Mouse (Mus musculus) limb, embryonic 10.5 days (tissue): ENCODE data around the gene Hras. TPM values are rescaled to one million over a fixed set of nuclear protein-coding genes. Genes with fewer than 3 reads are reported as not detected.
A peak's percentile ranks its signal among the peaks of the same experiment; 100 is the strongest.

Experiments
- DNase-seq: peaks from one replicate; pipeline ENCODE4 v3.0.0-alpha.2; 2017; ENCODE audit warnings: low spot score
- H3K27ac ChIP-seq: fragments of 300-500 bp; sonication (generic); 2 replicates; pipeline ENCODE4 v1.5.1; 2016; ENCODE audit warnings: mild to moderate bottlenecking
- H3K27me3 ChIP-seq: fragments of 300-500 bp; sonication (generic); 2 replicates; pipeline ENCODE4 v1.6.1; 2016; ENCODE audit warnings: low read depth, mild to moderate bottlenecking; ENCODE audit not compliant: poor library complexity, severe bottlenecking
- H3K36me3 ChIP-seq: fragments of 300-500 bp; sonication (generic); 2 replicates; pipeline ENCODE4 v1.6.1; 2016; ENCODE audit warnings: mild to moderate bottlenecking, moderate library complexity
- H3K4me1 ChIP-seq: fragments of 300-500 bp; sonication (generic); 2 replicates; pipeline ENCODE4 v1.6.1; 2016
- H3K4me3 ChIP-seq: fragments of 300-500 bp; sonication (generic); 2 replicates; pipeline ENCODE4 v1.5.1; 2016; ENCODE audit warnings: mild to moderate bottlenecking, moderate library complexity
- H3K9me3 ChIP-seq: fragments of 300-500 bp; sonication (generic); replicated peaks from 2 replicates; pipeline ENCODE4 v1.6.1; 2016; ENCODE audit warnings: mild to moderate bottlenecking
- WGBS: fragments of 180-500 bp; shearing (Covaris S2); methylation state at CpG from one replicate; pipeline ENCODE4 v1.1.7; 2016; 5-methylcytosine and 5-hydroxymethylcytosine counted together
- polyA plus RNA-seq: library from polyadenylated mRNA; unstranded; fragments of >200 nt; fragmentation: Nextera tagmentation; extraction: Ambion mirVana; gene quantifications from 2 replicates; pipeline ENCODE4 v1.2.1, GENCODE M21; 2016

Gene Hras
- polyA plus RNA-seq, 1 experiment from 2014 or later: 101 TPM

DNA sequence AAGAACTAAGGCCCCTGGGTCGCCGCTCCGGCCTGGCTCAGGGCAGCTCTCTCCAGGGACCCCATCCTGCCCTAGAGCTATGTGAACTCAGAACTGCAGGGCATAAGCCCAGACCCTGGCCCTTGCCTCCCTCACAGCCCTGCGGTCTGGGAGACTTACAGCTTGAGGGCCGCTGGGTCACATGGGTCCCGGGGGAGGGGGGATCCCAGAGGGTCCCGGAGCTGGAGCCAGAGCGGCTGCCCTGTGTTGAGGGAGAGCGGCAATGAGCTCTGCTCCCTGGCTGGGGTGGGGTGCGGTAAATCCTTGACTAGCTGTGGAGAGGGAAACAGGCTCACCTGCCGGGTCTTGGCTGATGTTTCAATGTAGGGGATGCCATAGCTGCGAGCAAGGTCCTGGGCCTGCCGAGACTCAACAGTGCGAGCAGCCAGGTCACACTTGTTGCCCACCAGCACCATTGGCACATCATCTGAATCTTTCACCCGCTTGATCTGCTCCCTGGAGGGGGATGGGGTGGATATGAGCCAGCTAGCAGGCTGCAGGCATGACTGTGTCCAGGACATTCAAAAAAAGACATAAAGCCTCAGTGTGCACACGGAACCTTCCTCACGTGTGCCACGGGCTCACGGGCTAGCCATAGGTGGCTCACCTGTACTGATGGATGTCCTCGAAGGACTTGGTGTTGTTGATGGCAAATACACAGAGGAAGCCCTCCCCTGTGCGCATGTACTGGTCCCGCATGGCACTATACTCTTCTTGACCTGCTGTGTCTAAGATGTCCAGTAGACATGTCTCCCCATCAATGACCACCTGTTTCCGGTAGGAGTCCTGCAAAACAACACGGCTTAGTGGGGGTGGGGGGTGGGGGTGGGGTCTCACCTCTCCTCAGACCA lies 1.8 kb downstream of the Hras start:
- 93% methylated on average over 24 of the region's 24 CpGs for WGBS
- peak overlapping the region; percentile 85 for H3K4me3 ChIP-seq
- no peak overlapping the region; the same call in 1 of the 2 replicates for H3K27ac ChIP-seq
- H3K36me3 ChIP-seq: peaks cover 39% of the 10 kb centered on the region
- no peaks in the 10 kb centered on the region for H3K27me3 ChIP-seq
- peaks cover 32% of the 10 kb centered on the region for H3K4me1 ChIP-seq
- no peaks in the 10 kb centered on the region for H3K9me3 ChIP-seq
- no peak for DNase-seq

- DNase-seq: no peak
- no peaks in the 10 kb centered on the region for H3K27me3 ChIP-seq
- peaks cover 39% of the 10 kb centered on the region for H3K36me3 ChIP-seq
- H3K4me3 ChIP-seq: no peak overlapping the region
- WGBS: 94% methylated on average over 14 of the region's 14 CpGs
- H3K4me1 ChIP-seq: peaks cover 32% of the 10 kb centered on the region
- H3K27ac ChIP-seq: no peak overlapping the region
- no peaks in the 10 kb centered on the region for H3K9me3 ChIP-seq
These were observed 2.8 kb downstream of the Hras start for GRCm38 (mm10) chr7:141191036-141191435.

GRCm38 (mm10) chr7:141190220-141190619 lies 3.6 kb downstream of the Hras start:
- H3K27ac ChIP-seq: no peak overlapping the region
- WGBS: 96% methylated on average over 3 of the region's 3 CpGs
- no peak for DNase-seq

GRCm38 (mm10) chr7:141188733-141189132 lies 5.1 kb downstream of the Hras start:
- no peaks in the 10 kb centered on the region for H3K27me3 ChIP-seq
- H3K27ac ChIP-seq: no peak overlapping the region
- 94% methylated on average over 3 of the region's 3 CpGs for WGBS
- H3K36me3 ChIP-seq: peaks cover 39% of the 10 kb centered on the region
- no peaks in the 10 kb centered on the region for H3K9me3 ChIP-seq
- H3K4me3 ChIP-seq: no peak overlapping the region
- no peak for DNase-seq
- peaks cover 19% of the 10 kb centered on the region for H3K4me1 ChIP-seq

More at GRCm38 (mm10) chr7:141190220-141190619, 3.6 kb downstream of the Hras start:
- Histone ChIP-seq H3K4me1 (peaks cover 27% of the 10 kb centered on the region), H3K27me3 (no peaks in the 10 kb centered on the region), H3K9me3 (no peaks in the 10 kb centered on the region), H3K4me3 (no peak overlapping the region), H3K36me3 (peaks cover 39% of the 10 kb centered on the region)

DNA sequence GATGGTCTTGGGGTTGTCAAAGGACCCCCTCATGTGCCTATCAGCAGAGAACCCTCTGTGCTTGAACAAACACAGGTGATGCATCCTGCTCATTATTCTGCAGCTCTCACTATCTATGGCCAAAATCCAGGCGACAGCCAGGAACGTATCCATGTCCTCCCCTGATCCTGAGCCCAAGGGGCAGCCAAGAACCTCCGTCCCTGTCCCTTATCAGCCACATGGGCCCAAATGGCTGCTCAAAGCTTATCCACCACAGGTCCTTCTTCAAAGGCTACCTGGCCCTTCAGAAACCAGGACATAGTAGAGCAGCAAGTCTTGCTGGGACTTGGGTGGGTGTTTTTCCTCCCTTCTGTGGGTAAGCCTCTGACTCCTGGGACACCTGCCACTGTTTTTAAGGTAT lies 5.6 kb downstream of the Hras start:
- DNase-seq: no peak
- H3K36me3 ChIP-seq: peaks cover 39% of the 10 kb centered on the region
- WGBS: 83% methylated on average over 3 of the region's 3 CpGs

DNA sequence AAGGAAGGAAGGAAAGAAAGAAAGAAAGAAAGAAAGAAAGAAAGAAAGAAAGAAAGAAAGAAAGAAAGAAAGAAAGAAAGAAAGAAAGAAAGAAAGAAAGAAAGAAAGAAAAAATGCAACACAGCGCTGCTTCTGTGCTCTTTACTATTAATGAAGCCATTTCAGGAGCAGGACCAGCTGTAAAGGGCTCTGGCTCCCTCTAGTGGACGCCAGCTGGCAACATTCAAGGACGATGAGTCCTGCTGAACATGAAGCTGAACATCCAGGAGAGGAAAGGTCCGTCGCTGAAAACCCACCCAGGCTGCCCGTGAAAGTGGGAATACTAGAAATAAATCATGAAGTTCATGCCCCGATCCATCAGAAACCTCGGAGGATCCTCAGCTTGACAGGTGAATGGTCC lies 17.6 kb downstream of the Hras start:
- DNase-seq: peak; percentile 94
- H3K27me3 ChIP-seq: no peaks in the 10 kb centered on the region; the same call in 1 of the 2 replicates
- H3K9me3 ChIP-seq: no peaks in the 10 kb centered on the region
- 2% methylated on average over 8 of the region's 8 CpGs for WGBS
- H3K4me3 ChIP-seq: no peak overlapping the region
- H3K4me1 ChIP-seq: peaks cover 13% of the 10 kb centered on the region
- H3K27ac ChIP-seq: no peak overlapping the region
- no peaks in the 10 kb centered on the region for H3K36me3 ChIP-seq

More for the DNA sequence above, 5.6 kb downstream of the Hras start:
- no peaks in the 10 kb centered on the region for H3K9me3 ChIP-seq
- no peaks in the 10 kb centered on the region for H3K27me3 ChIP-seq
- H3K4me1 ChIP-seq: peaks cover 16% of the 10 kb centered on the region
- no peak overlapping the region for H3K4me3 ChIP-seq
- no peak overlapping the region for H3K27ac ChIP-seq

- Histone ChIP-seq H3K27ac (no peak overlapping the region), H3K4me1 (peaks cover 13% of the 10 kb centered on the region), H3K27me3 (no peaks in the 10 kb centered on the region; the same call in 1 of the 2 replicates), H3K4me3 (no peak overlapping the region), H3K9me3 (no peaks in the 10 kb centered on the region), H3K36me3 (no peaks in the 10 kb centered on the region)
- no peak for DNase-seq
- 90% methylated on average over 4 of the region's 4 CpGs for WGBS
These were observed 18.7 kb downstream of the Hras start for GRCm38 (mm10) chr7:141175068-141175467.

DNA sequence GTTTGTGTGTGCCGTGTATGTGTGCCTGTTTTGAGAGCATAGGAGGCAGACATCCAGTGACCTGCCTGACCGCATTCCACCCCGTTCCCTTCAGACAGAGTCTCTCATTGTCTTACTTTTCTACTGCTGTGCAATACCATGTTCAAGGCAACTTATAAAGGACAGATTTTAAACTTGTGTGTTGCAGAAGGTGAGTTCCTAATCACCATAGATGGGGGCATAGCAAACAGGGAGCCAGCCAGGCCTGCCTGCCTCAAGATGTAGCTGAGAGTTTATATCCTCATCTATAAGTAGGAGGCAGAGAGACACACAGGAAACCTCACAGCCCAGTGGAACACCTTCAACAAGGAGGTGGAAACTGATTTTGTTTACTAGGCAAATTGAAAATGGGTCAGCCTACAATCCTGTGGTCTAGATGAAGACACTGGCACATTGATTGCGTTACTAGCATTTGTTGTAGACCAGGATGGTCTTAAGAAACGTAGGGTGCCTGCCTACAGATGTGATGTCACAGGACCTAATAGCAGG lies 20.4 kb downstream of the Hras start:
- no peaks in the 10 kb centered on the region for H3K9me3 ChIP-seq
- WGBS: 90% methylated on average over 5 of the region's 5 CpGs
- peak overlapping the region; percentile 97 for H3K27ac ChIP-seq
- no peaks in the 10 kb centered on the region; the same call in 1 of the 2 replicates for H3K27me3 ChIP-seq
- H3K4me1 ChIP-seq: peaks cover 20% of the 10 kb centered on the region
- peak overlapping the region; percentile 68 for H3K4me3 ChIP-seq
- no peak for DNase-seq
- H3K36me3 ChIP-seq: no peaks in the 10 kb centered on the region

DNA sequence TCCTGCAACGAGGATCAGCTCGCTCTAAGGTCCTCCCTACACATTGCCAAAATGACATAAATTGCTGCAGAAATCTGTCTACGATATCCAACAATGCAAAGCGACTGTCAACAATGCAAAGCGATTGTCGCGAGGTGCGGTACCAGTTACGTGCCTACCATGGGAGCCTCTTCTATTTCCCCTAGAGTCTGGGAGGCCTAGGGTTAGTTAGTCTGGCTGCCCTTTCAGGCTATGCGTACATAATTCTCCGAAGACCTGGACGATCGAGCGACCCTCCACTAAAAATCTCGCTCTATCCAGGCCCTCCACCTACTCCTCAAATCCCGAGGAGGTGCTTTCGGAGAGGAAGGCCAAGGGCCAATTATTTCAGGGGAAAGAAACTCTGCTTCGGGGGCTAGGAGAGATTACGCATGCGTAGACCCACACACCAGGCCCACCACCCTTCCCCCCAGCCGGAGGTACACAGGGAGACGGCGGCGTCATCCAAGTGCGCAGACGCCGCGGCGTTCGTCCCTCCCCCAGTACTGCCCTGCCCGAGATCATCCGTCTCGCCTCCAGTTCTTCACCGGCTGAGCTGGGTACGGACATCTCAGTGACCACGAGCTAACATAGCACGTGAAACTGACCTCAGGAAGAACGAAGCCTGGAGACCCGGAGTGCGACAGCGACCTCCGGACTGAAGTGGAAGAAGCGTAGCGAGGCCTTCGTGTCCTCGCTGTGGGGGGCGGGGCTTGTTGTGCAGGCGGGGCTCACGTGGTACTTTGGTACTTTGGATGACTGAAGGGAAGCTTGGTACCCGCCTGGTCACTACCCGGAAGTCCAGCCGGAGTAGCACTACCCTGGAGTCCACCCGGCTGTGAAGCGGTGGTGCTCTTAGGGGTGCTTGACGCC lies 21.4 kb downstream of the Hras start, which contains the start of gene Rnh1:
Gene Rnh1 (minus strand): TSS at position 742 of the 891 bp plus-strand sequence.
- no peaks in the 10 kb centered on the region for H3K9me3 ChIP-seq
- H3K4me1 ChIP-seq: peaks cover 31% of the 10 kb centered on the region
- peak within 1 kb of the TSS; percentile 68 for H3K4me3 ChIP-seq
- peak within 1 kb of the TSS; percentile 97 for H3K27ac ChIP-seq
- no peaks in the 10 kb centered on the region; the same call in 1 of the 2 replicates for H3K27me3 ChIP-seq
- WGBS: 6% methylated on average over 55 of the region's 55 CpGs
- H3K36me3 ChIP-seq: no peaks in the 10 kb centered on the region
- peak; percentile 94 for DNase-seq

DNA sequence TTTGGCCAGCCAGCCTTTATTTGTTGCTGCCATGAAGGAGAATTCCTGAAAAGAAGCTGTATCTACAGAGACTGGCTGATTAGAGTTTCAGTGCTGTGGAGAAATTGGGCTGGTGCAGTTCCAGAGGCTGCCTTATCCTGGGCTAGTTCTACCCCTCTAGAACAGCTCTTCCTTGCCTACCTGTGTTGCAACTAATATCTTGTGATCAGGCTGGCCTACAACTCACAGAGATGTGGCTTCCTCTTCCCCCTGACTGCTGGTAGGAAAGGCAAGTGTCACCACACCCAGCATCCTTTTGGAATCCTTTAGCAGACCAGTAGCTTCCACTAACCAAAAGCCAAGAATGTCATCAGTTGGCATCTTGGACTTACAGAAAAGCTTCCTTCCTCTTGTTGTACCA lies 23.9 kb downstream of the Hras start:
- no peak for DNase-seq
- H3K9me3 ChIP-seq: no peaks in the 10 kb centered on the region
- peaks cover 15% of the 10 kb centered on the region; the same call in 1 of the 2 replicates for H3K36me3 ChIP-seq
- H3K4me1 ChIP-seq: peaks cover 32% of the 10 kb centered on the region
- no peaks in the 10 kb centered on the region for H3K27me3 ChIP-seq
- H3K27ac ChIP-seq: no peak overlapping the region
- H3K4me3 ChIP-seq: no peak overlapping the region

GRCm38 (mm10) chr7:141169300-141169699 lies 24.5 kb downstream of the Hras start:
- peaks cover 20% of the 10 kb centered on the region for H3K36me3 ChIP-seq
- no peak overlapping the region for H3K4me3 ChIP-seq
- no peaks in the 10 kb centered on the region for H3K27me3 ChIP-seq
- 0 out of 2 replicates have a peak overlapping the region, but pooled peaks have one; percentile 78 for H3K27ac ChIP-seq
- WGBS: 82% methylated on average over 1 of the region's 1 CpGs
- H3K4me1 ChIP-seq: peaks cover 32% of the 10 kb centered on the region
- H3K9me3 ChIP-seq: no peaks in the 10 kb centered on the region
- no peak for DNase-seq

DNA sequence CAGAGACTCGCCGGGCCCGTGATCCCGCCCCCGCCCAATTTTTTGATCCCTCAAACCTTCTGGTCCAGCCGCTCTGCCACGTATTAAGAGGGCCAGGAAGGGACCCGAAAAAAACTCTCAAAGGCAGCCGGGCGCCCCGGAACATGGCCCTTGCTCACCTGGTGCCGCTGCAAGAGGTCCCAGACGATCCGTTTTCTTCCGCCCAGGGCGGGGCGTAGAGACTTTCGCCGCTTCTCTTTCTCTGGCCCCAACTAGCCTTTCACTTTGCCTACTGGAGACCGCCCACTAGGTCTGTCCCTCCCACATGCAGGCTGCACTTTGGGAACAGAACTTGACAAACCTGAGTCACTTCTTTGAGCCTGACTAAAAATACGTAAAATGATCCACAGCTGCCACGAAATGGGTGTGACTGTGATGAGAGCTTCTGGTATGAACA lies 25.3 kb downstream of the Hras start:
- H3K4me1 ChIP-seq: peaks cover 31% of the 10 kb centered on the region
- H3K36me3 ChIP-seq: peaks cover 28% of the 10 kb centered on the region
- H3K27me3 ChIP-seq: no peaks in the 10 kb centered on the region
- peak overlapping the region; percentile 78 for H3K27ac ChIP-seq
- 2% methylated on average over 22 of the region's 22 CpGs for WGBS
- peak; percentile 65 for DNase-seq
- H3K9me3 ChIP-seq: no peaks in the 10 kb centered on the region
- peak overlapping the region; percentile 54 for H3K4me3 ChIP-seq
